Mouse (Mus musculus): ENCODE measurements at regions not wholly inside any gene's neighbourhood (a gene's known extent, or its start where the extent isn't known, plus 50 kb on each side); places are given as distances from the start of the nearest gene placed in this dataset.

GRCm38 (mm10) chr8:77850523-77850922 lies 126.3 kb upstream of the Ednra start:
- DNase-seq (ENCODE audit: low spot score), result no peak

- DNase-seq (ENCODE audit: low spot score), result no peak
Measured at GRCm38 (mm10) chr8:77870264-77870663, 146.0 kb upstream of the Ednra start.

GRCm38 (mm10) chr8:77872771-77873170 lies 148.5 kb upstream of the Ednra start:
- no peak for DNase-seq (ENCODE audit: low spot score)

- DNase-seq (ENCODE audit: low spot score), result no peak
Measured at GRCm38 (mm10) chr8:77919776-77920175, 195.5 kb upstream of the Ednra start.

GRCm38 (mm10) chr8:77921868-77922267 lies 197.6 kb upstream of the Ednra start:
- DNase-seq (ENCODE audit: low spot score), result no peak

GRCm38 (mm10) chr8:77947702-77948101 lies 223.4 kb upstream of the Ednra start:
- DNase-seq (ENCODE audit: low spot score), result no peak

- no peak for DNase-seq (ENCODE audit: low spot score)
Measured at GRCm38 (mm10) chr8:77949640-77950039, 225.4 kb upstream of the Ednra start.

GRCm38 (mm10) chr8:77958814-77959372 lies 234.6 kb upstream of the Ednra start:
- no peak for DNase-seq (ENCODE audit: low spot score)

- no peak for DNase-seq (ENCODE audit: low spot score)
Measured at GRCm38 (mm10) chr8:77963102-77963698, 238.9 kb upstream of the Ednra start.

- DNase-seq (ENCODE audit: low spot score), result no peak
Measured at GRCm38 (mm10) chr8:77970378-77970777, 242.7 kb upstream of the Ttc29 start.

- DNase-seq (ENCODE audit: low spot score), result no peak
Measured at GRCm38 (mm10) chr8:77973714-77974113, 239.4 kb upstream of the Ttc29 start.

GRCm38 (mm10) chr8:77979106-77979505 lies 234.0 kb upstream of the Ttc29 start:
- DNase-seq (ENCODE audit: low spot score), result no peak

GRCm38 (mm10) chr8:77980701-77981100 lies 232.4 kb upstream of the Ttc29 start:
- DNase-seq (ENCODE audit: low spot score), result no peak

- no peak for DNase-seq (ENCODE audit: low spot score)
Measured at GRCm38 (mm10) chr8:77982031-77982430, 231.1 kb upstream of the Ttc29 start.

- no peak for DNase-seq (ENCODE audit: low spot score)
Measured at GRCm38 (mm10) chr8:77983476-77983875, 229.6 kb upstream of the Ttc29 start.

GRCm38 (mm10) chr8:77987237-77987636 lies 225.9 kb upstream of the Ttc29 start:
- DNase-seq (ENCODE audit: low spot score), result no peak

GRCm38 (mm10) chr8:77988291-77989056 lies 224.6 kb upstream of the Ttc29 start:
- no peak for DNase-seq (ENCODE audit: low spot score)

GRCm38 (mm10) chr8:77991050-77991449 lies 222.0 kb upstream of the Ttc29 start:
- no peak for DNase-seq (ENCODE audit: low spot score)

- no peak for DNase-seq (ENCODE audit: low spot score)
Measured at GRCm38 (mm10) chr8:78000303-78000702, 212.8 kb upstream of the Ttc29 start.

- DNase-seq (ENCODE audit: low spot score), result no peak
Measured at GRCm38 (mm10) chr8:78001656-78002055, 211.4 kb upstream of the Ttc29 start.

GRCm38 (mm10) chr8:78002071-78002470 lies 211.0 kb upstream of the Ttc29 start:
- no peak for DNase-seq (ENCODE audit: low spot score)

- peak; percentile 1 for DNase-seq (ENCODE audit: low spot score)
Measured at GRCm38 (mm10) chr8:78003888-78004543, 209.1 kb upstream of the Ttc29 start.

GRCm38 (mm10) chr8:78004891-78005290 lies 208.2 kb upstream of the Ttc29 start:
- no peak for DNase-seq (ENCODE audit: low spot score)

Data from spleen, adult 12 weeks (tissue).